Mouse (Mus musculus) splenic B cell, adult 2 months (primary cell): ENCODE results near the gene E130309D02Rik.

Experiments used
- DNase-seq: peaks from one replicate; pipeline ENCODE4 v3.0.0-alpha.2; 2011; ENCODE audit warnings: low read depth, low spot score
- H3K27me3 ChIP-seq: 2 replicates; pipeline ENCODE4 v1.6.1; 2012; ENCODE audit warnings: mild to moderate bottlenecking, low read length, moderate library complexity, mixed read lengths; ENCODE audit not compliant: control insufficient read depth, poor library complexity, insufficient read depth, severe bottlenecking
- H3K36me3 ChIP-seq: 2 replicates; pipeline ENCODE4 v1.6.1; 2012; ENCODE audit warnings: mild to moderate bottlenecking, low read length, moderate library complexity, mixed read lengths; ENCODE audit not compliant: control insufficient read depth, poor library complexity, insufficient read depth, severe bottlenecking

The E130309D02Rik gene

DNA sequence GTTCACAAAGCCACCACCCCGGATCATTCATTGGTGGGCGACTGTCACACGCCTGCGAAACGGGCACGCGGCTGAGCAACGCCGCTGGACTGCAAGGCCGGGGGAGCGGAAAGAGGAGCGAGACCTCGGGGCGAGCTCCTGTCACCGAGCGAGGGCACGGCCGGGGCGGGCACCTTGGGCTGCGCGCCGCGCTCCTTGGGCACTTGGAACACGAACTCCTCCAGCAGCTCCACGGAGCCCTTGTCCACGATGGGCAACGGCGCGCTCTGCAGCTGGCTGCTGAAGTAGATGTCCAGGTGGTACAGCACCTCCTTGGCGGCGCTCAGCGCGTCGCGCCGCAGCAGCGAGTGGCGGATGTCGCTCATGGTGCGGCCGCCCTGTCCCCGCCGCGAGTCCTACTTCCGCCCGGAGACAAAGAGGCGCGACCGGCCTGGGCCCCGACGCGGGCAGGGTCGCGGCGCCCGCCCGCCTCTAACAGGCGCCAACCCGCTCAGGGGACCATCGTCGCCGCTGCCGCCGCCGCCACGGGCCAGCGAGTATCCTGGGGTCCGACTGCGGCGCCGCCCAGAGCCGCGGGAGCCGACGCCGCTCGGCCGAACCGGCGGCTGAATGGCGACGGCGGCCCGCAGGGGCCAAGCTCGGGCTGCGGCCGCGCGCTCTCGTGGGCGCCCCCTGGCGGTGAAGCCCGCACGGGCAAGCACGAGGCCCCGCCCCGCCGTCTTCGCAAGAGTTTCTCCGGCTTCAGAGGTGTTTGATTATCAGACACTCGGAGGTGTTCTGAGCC is at the start of gene E130309D02Rik:
Gene E130309D02Rik (minus strand): TSS at position 631 of the 784 bp plus-strand sequence.
- no peaks in the 10 kb centered on the region for H3K27me3 ChIP-seq
- DNase-seq: peak; percentile 92
- peaks cover 9% of the 10 kb centered on the region for H3K36me3 ChIP-seq

DNA sequence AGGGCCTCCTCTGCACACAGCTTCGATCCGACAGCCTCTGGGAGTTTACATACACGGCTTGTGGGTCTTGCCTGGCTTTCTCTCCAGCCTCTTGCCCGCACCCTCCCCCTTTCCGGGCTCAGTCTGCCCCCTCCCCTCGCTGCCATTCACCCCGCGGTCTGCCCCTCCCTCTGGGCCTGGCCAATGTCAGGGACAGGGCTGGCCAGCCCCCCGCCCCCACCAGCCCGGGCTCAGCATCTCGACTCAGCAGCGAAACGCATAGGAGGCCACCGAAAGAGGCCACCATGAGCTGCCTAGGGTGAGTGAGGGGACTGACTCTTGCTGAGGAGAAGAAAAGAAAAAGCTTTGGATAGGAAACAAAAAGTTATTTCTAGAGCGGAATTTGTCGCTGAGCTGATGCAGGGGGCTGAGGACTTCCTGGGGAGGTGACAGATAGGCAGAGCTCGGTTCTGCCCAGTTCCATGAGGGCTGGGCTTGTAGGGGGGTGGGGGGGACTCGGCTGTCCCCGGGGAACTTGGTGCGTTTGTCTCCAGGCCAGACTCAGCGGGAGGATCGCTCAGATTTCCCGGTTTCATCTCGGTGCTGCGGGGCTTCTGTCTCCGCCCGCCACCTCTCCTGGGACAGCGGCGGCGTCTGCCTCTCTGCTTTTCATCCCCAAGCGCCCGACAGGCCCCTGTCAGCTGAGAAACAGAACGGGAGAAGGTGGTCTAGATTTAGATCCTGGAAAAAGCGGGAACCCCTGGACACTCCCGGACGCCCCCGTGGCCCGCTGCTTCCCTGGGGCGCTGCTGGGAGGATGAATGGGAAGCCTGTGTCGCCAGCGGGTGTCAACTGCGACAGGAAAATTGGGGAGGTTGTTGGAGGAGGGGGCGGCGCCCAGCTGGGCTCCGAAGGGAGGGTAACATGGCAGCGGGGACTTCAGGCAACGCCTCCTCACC is 48.8 kb upstream of the E130309D02Rik start:
- DNase-seq: no peak
- Histone ChIP-seq H3K27me3 (peaks cover 2% of the 10 kb centered on the region; the same call in 1 of the 2 replicates), H3K36me3 (no peaks in the 10 kb centered on the region)

DNA sequence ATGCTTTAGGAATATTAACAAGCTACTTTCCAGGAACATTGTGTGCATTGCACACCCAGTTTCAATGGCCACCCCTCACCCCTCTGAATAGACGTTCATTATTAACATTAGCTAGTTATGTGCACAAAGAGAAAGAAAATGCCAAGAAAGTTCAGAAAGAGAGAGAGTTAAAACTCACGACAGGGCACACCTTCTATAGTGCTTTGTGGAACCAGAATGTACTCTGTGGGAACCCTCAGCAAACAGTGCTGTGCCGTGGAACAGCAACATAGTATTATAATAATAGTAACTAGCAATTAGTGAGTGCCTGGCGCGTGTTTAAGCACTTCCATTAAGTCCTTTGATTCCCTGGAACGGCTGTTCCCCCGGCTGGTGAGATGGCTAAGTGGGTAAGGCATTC is 46.3 kb upstream of the E130309D02Rik start:
- DNase-seq: no peak
- Histone ChIP-seq H3K27me3 (peaks cover 2% of the 10 kb centered on the region; the same call in 1 of the 2 replicates), H3K36me3 (no peaks in the 10 kb centered on the region)

DNA sequence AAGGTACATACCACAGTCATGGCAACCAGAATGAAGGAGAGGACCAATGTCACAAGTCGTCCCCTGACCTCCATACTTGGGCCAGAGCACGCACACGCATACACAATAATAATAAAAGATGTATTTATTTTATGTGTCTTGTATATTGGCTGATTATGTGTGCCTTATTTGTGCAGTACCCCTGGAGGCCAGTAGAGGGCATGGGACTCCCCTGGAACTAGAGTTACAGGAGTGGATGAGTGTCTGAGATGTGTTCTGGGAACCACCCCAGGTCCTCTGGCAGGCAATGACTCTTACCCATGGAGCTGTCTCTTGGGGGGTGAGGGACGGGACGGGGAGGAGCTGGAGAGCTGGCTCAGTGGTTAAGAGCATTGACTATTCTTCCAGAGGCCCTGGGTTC is 44.8 kb upstream of the E130309D02Rik start:
- H3K27me3 ChIP-seq: no peaks in the 10 kb centered on the region
- peak; percentile 29 for DNase-seq
- H3K36me3 ChIP-seq: no peaks in the 10 kb centered on the region

DNA sequence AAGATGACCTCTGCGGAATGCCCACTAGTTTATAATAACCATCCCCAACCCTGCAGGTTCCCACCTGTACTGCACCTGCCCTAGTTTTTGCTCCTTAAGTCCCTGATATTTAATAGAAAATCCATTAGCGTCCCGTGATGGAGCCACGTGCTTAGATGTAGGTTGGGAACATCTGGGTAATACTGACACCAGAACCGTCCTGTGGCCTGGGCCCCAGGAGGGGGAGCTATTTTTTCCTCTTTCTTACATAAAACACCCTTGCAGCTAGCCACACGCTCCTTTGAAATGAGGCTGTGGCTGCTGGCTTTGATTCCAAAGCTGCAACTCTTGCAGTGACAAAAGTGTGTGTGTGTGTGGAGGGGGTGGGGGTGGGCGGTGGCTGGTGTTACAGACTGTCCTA is 44.1 kb upstream of the E130309D02Rik start:
- Histone ChIP-seq H3K36me3 (no peaks in the 10 kb centered on the region), H3K27me3 (no peaks in the 10 kb centered on the region)
- DNase-seq: no peak

DNA sequence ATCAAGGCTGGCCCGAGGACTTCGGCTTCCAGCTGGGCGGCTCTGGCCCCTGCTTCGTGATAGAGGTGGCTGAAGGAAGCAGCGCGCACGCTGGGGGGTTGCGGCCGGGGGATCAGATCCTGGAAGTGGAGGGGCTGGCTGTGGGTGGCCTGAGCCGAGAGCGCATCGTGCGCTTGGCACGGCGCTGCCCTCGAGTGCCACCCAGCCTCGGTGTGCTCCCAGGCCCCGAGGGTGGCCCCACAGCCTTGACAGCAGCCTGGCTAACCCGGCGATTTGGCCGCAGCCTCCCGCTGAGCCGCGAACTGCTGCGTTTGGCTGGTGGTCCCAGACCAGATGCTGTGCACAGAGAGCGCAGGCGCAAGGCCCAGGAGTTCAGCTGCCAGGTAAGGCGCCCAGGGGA is 42.4 kb upstream of the E130309D02Rik start:
- DNase-seq: no peak
- Histone ChIP-seq H3K36me3 (no peaks in the 10 kb centered on the region), H3K27me3 (no peaks in the 10 kb centered on the region)

DNA sequence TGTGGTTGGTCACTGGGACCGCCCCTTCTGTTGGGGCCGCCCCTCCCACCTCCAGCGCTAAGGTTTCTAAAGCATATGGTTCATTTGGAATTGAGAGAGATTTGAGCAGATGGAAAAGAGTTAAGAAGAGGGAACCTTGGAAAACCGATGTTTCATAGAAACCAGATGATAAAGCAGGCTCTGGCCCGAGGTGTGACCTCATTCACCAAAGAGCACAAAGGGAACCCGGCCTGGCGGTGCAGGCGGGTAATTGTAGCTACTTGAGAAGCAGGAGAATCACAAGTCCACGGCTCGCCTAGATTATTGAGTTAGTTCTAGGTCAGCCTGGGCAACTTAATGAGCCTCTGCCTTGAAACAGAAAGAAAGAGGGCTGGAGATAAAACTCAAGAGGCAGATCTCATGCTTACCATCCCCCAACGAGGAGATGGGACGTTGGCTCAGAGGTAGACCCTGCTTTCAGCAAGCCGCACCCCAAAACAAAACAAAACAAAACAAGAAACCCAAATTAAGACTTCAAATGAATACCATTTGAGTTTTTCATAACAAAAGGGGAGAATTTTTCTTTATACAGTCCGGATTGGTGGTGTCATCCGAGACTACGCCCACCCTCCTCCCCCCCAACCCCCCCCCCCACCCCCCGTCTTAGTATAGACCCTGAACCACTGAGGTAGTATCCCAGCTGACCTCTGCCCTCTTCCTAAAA is 41.7 kb upstream of the E130309D02Rik start, which contains the start of gene Grid2ip:
Gene Grid2ip (plus strand): TSS at position 653 of the 703 bp plus-strand sequence.
- H3K36me3 ChIP-seq: no peaks in the 10 kb centered on the region
- no peaks in the 10 kb centered on the region for H3K27me3 ChIP-seq
- no peak for DNase-seq

DNA sequence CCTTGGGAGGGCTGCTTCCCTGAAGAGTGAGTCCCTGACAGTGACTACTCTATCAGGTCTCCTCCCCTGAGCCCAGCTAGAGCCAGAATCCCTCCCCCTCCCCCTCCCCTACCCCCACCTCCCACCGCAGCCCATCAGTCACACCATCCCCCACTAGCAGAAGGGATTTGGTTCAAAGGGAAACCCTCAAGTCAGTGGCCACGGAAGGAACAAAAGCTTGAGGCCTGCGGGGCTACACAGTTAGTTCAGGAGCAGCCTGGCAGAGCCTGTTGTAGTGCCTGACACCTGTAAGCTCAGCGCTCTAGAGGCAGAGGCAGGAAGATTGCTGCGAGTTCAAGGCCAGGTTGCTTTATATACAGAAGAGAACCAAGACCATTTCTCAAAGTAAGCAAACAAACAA is 40.9 kb upstream of the E130309D02Rik start:
- H3K36me3 ChIP-seq: no peaks in the 10 kb centered on the region
- DNase-seq: no peak

DNA sequence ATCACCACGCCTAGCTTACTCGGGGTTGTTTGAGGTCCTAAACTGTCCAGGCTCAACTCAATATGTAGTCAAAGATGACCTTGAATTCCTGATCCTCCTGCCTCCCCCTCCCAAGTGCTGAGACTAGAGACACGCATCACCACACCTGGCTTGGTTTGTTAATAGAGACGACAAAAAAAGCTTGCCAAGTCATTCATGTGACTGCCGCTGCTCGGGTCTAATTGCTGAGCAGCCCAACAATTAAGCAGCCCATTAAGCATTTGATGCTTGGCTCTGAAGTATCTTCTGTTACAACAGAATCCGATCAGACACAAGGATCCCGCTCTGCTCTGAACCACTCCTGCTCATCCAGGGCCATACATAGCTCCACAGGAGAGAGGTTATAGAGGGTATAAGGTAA is 31.2 kb upstream of the E130309D02Rik start:
- H3K27me3 ChIP-seq: no peaks in the 10 kb centered on the region
- no peak for DNase-seq
- H3K36me3 ChIP-seq: no peaks in the 10 kb centered on the region

More for the DNA sequence above, 40.9 kb upstream of the E130309D02Rik start:
- no peaks in the 10 kb centered on the region for H3K27me3 ChIP-seq

DNA sequence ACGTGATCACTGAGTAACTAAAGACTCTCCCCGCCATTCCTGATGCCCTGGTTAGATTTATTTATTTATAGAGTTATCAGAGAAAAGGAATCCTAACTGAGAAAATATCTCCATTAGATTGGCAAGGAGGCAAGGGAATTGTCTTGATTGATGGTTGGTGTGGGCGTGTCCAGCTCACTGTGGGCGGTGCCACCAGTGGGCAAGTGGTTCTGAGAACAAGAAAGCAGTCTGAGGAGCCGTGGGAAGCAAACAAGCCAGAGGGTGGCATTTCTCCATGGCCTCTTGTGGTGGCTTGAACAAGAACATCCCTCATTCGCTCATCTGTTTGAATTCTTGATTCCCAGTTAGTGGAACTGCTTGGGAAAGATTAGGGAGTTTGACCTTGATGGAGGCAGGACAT is 24.4 kb upstream of the E130309D02Rik start:
- no peak for DNase-seq
- Histone ChIP-seq H3K27me3 (no peaks in the 10 kb centered on the region), H3K36me3 (no peaks in the 10 kb centered on the region)

DNA sequence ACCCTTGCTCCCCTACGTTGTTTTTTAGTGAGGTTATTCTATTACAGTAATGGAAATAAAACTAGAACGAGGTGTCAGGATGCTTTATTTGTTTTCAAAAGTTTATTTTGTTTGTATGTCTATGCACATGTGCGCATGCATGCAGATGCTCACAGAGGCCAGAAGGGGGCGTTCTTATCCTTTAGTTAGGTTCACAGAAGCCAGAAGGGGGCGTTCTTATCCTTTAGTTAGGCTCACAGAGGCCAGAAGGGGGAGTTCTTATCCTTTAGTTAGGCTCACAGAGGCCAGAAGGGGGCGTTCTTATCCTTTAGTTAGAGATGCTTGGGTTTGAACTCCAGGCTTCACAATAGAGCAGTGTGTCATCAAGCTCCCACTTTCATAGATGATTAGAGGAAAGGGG is 21.4 kb upstream of the E130309D02Rik start:
- no peaks in the 10 kb centered on the region for H3K27me3 ChIP-seq
- no peaks in the 10 kb centered on the region for H3K36me3 ChIP-seq
- DNase-seq: peak; percentile 30

DNA sequence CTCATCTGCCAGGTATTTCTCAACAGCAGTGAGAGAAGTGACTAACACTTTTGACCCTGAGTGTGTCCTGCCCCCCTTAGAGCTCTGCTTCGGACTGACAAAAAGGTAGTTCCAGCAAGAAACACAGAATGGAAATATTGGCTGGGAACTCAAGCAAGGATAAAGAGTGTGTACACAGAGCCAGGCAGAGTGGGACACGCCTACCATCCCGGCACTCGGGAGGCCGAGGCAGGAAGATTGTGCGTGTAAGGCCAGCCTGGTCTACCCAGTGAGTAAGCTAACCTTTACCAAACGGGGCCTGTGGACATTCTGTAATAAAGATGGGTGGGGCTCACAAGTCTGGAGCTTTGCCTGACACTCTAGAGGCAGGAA is 19.9 kb upstream of the E130309D02Rik start:
- DNase-seq: no peak
- H3K36me3 ChIP-seq: no peaks in the 10 kb centered on the region
- no peaks in the 10 kb centered on the region for H3K27me3 ChIP-seq

DNA sequence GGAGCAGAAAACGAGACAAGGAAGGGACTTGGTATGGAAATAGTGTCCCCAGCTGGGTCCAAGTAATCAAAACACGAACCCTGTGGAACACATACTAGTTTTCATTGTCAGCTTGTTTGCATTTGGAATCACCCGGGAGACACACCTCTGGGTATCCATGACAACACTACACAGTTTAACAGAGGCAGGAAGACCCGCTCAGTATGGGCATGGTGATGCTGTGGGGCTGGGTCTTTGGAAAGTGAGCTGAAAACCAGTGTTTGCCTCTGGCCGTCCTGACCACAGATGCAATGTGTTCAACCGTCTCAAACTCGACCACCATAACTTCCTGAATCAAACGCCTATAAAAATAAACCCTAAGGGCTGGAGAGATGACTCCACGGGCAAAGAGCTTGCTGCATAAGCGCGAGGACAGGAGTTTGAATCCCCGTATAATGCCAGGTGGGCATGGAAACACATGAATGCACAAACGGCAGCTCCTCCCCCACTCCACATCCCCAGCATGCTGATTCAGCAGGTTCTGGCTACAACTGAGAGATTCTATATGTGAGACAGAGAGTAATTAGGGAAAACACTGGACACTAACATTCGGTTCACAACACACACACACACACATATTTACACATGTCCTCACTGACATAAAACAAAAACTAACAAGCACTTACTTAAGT is 19.4 kb upstream of the E130309D02Rik start:
- Histone ChIP-seq H3K27me3 (no peaks in the 10 kb centered on the region), H3K36me3 (no peaks in the 10 kb centered on the region)
- DNase-seq: peak; percentile 19

DNA sequence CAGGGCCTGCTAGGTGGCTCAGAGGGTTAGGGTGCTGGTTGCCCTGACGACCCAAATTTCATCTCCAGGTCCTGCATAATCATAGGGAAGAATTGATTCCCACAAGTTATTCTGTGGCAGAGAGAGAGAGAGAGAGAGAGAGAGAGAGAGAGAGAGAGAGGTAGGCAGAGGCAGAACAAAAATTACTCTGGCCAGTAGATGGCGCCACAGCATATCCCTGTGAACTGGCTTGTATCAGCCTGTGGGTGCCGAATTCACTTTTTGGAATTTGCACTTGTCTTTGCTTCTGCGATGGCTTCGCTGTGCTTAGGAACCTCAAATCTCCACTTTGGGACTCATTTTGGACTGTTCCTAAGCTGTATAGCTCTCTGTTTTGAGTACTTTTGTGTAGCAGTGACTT is 18.7 kb upstream of the E130309D02Rik start:
- H3K27me3 ChIP-seq: no peaks in the 10 kb centered on the region
- H3K36me3 ChIP-seq: no peaks in the 10 kb centered on the region
- DNase-seq: peak; percentile 88
